Comparison of ENCODE assay signal across 19 mouse cellular contexts in genomic region chr16:20805793-20806192, GRCm38 (mm10).
"Had no signal": no experiment of that assay in that cellular context is flagged by ENCODE, and none has a peak within 500 bp of the region (broad histone marks: within the 10 kb centered on the region; RNA-seq: fewer than 3 reads in every experiment).

No protein-coding gene starts in this region.

- DNase-seq: kidney, adult 11 months; kidney, postnatal 25 days; layer of hippocampus, adult 9-11 months; liver, postnatal 0 days; lung, postnatal 10 days; lung, postnatal 4 days; retina, postnatal 1 day; right cerebral cortex, postnatal 25 days; spleen, adult 18-20 months had no signal

- H3K9ac ChIP-seq: limb, embryonic 15.5 days; liver, embryonic 14.5 days; liver, postnatal 0 days; lung, embryonic 15.5 days; midbrain, embryonic 12.5 days; midbrain, embryonic 15.5 days; neural tube, embryonic 13.5 days; stomach, embryonic 15.5 days had no signal

- H3K4me3 ChIP-seq: layer of hippocampus, adult 2 months; limb, embryonic 15.5 days; lung, embryonic 15.5 days; midbrain, embryonic 12.5 days; midbrain, embryonic 15.5 days; myocyte; neural tube, embryonic 13.5 days; stomach, embryonic 15.5 days had no signal

- H3K27ac ChIP-seq: limb, embryonic 15.5 days; liver, embryonic 14.5 days; midbrain, embryonic 12.5 days; midbrain, embryonic 15.5 days; stomach, embryonic 15.5 days had no signal

- ATAC-seq: liver, postnatal 0 days had no signal

- H3K9me3 ChIP-seq: limb, embryonic 15.5 days; lung, embryonic 15.5 days; midbrain, embryonic 12.5 days; midbrain, embryonic 15.5 days; neural tube, embryonic 13.5 days; stomach, embryonic 15.5 days had no signal

- H3K4me2 ChIP-seq: limb, embryonic 15.5 days; liver, embryonic 11.5 days; stomach, embryonic 15.5 days had no signal

- H3K36me3 ChIP-seq: limb, embryonic 15.5 days; lung, embryonic 15.5 days; midbrain, embryonic 12.5 days; midbrain, embryonic 15.5 days; neural tube, embryonic 13.5 days; stomach, embryonic 15.5 days had no signal

- H3K27me3 ChIP-seq: limb, embryonic 15.5 days; lung, embryonic 15.5 days; midbrain, embryonic 12.5 days; midbrain, embryonic 15.5 days; neural tube, embryonic 13.5 days; stomach, embryonic 15.5 days had no signal
